Mouse (Mus musculus): ENCODE results near the gene Cd34. TPM values are rescaled to one million over a fixed set of nuclear protein-coding genes. Genes with fewer than 3 reads are reported as not detected.

Cd34 gene
- 0.28 and 1.9 TPM in 2 replicates for polyA plus RNA-seq (2012; ENCODE audit: low replicate concordance)

DNA sequence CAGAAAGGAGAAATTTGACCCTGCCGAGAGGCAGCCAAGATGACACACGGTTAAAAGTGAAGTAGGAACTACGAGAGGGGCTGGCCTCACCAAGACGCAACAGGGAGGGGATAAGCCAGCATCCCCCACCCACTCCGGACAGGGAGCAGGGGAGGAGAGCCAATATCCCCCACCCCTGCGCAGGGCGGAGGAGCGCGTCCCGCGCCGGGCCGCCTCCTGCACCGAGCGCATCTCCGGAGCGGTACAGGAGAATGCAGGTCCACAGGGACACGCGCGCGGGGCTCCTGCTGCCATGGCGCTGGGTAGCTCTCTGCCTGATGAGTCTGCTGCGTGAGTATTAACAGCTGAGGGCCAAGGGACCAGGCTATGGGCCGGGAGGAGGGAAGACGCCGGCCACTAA, at the start of gene Cd34:
Gene Cd34 (plus strand): TSS at position 105 of the 400 bp plus-strand sequence.

Other genes with a start within 250 kb of the Cd34 start
- 0.08 TPM in 1 of 2 replicates, not detected in the other for gene Cd46, start 153.4 kb downstream of the Cd34 start, polyA plus RNA-seq (2012; ENCODE audit: low replicate concordance)
- 3.8 and 5.7 TPM in 2 replicates for gene Cr1l, start 192.8 kb downstream of the Cd34 start, polyA plus RNA-seq (2012; ENCODE audit: low replicate concordance)
- gene Cr2, start 237.9 kb downstream of the Cd34 start, polyA plus RNA-seq (2012; ENCODE audit: low replicate concordance): 3.0 and 49.9 TPM in 2 replicates